Mouse (Mus musculus) E14TG2a.4 (cell line): ENCODE results near the gene Tmco4.

Experiments used
- CTCF ChIP-seq: conservative IDR thresholded peaks from 2 replicates; pipeline ENCODE4 v1.5.1; 2014; ENCODE audit warnings: low read length
- NANOG ChIP-seq: IDR thresholded peaks from 2 replicates; pipeline ENCODE4 v1.6.1; 2014; ENCODE audit warnings: borderline replicate concordance, low read length, mixed read lengths
- POU5F1 ChIP-seq: IDR thresholded peaks from 2 replicates; pipeline ENCODE4 v1.6.1; 2014; ENCODE audit warnings: low read length, borderline replicate concordance

DNA sequence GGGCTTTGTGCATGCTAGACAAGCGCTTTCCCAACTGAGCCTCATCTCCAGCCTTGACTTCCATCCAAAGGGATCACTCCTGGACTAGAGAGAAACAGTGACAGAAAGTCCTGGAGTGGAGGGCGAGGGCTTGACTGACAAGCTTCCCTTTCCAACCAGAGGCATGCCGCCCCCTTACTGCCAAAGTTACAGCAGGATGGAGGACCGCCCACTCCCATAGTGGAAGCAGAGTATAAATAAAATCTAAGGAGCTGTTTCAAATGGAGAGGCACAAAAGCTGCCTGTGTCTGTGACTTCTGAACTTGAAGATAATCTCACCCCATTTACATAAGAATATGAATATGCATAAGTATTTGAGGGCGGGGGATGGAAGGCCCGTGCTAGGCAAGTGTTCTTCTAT, 75.8 kb downstream of the Tmco4 start:
- TF ChIP-seq CTCF: no peak
- no peak for TF ChIP-seq NANOG
- no peak for TF ChIP-seq POU5F1
